Mouse (Mus musculus) midbrain, embryonic 13.5 days (tissue): Measurements from ENCODE around the gene Vps45. TPM values are rescaled to one million over a fixed set of nuclear protein-coding genes. Genes with fewer than 3 reads are reported as not detected.

Source experiments
- ATAC-seq: fragments of 200-750 bp; cut with Nextera tagmentation; 2 replicates; pipeline ENCODE4 v1.8.0; 2017; ENCODE audit warnings: mild to moderate bottlenecking, moderate TSS enrichment, moderate library complexity
- H3K27ac ChIP-seq: fragments of 300-500 bp; sonication (generic); 2 replicates; pipeline ENCODE4 v1.5.1; 2015; ENCODE audit warnings: inconsistent platforms, mild to moderate bottlenecking, moderate library complexity
- H3K27me3 ChIP-seq: fragments of 300-500 bp; sonication (generic); 2 replicates; pipeline ENCODE4 v1.6.1; 2015; ENCODE audit warnings: mild to moderate bottlenecking, inconsistent platforms
- H3K36me3 ChIP-seq: fragments of 300-500 bp; sonication (generic); 2 replicates; pipeline ENCODE4 v1.6.1; 2015; ENCODE audit warnings: mild to moderate bottlenecking, inconsistent platforms
- H3K4me1 ChIP-seq: fragments of 300-500 bp; sonication (generic); replicated peaks from 2 replicates; pipeline ENCODE4 v1.6.1; 2015; ENCODE audit warnings: inconsistent platforms
- H3K4me2 ChIP-seq: fragments of 300-500 bp; sonication (generic); replicated peaks from 2 replicates; pipeline ENCODE4 v1.6.1; 2015; ENCODE audit warnings: moderate library complexity, mild to moderate bottlenecking, inconsistent platforms
- H3K4me3 ChIP-seq: fragments of 300-500 bp; sonication (generic); replicated peaks from 2 replicates; pipeline ENCODE4 v1.5.1; 2015; ENCODE audit warnings: mild to moderate bottlenecking, inconsistent platforms
- H3K9ac ChIP-seq: fragments of 300-500 bp; sonication (generic); replicated peaks from 2 replicates; pipeline ENCODE4 v1.6.1; 2015; ENCODE audit warnings: mild to moderate bottlenecking, inconsistent platforms
- H3K9me3 ChIP-seq: fragments of 300-500 bp; sonication (generic); 2 replicates; pipeline ENCODE4 v1.6.1; 2016; ENCODE audit warnings: mild to moderate bottlenecking, inconsistent platforms
- WGBS: fragments of 180-500 bp; shearing (Covaris S2); methylation state at CpG from one replicate; pipeline ENCODE4 v1.1.7; 2015; 5-methylcytosine and 5-hydroxymethylcytosine counted together
- polyA plus RNA-seq: library from polyadenylated mRNA; unstranded; fragments of >200 nt; fragmentation: Nextera tagmentation; extraction: Ambion mirVana; gene quantifications from 2 replicates; pipeline ENCODE4 v1.2.1, GENCODE M21; 2015

The Vps45 gene
- polyA plus RNA-seq, 1 experiment from 2014 or later: 63.7 TPM

- Histone ChIP-seq H3K27ac (no peak overlapping the region), H3K4me3 (no peak overlapping the region), H3K4me2 (no peak overlapping the region), H3K9ac (no peak overlapping the region), H3K36me3 (no peaks in the 10 kb centered on the region), H3K9me3 (0 out of 2 replicates have a peak, but pooled peaks cover 2% of the 10 kb centered on the region), H3K27me3 (no peaks in the 10 kb centered on the region), H3K4me1 (no peaks in the 10 kb centered on the region)
- WGBS: 89% methylated on average over 4 of the region's 4 CpGs
- no peak for ATAC-seq
Observed at GRCm38 (mm10) chr3:96070241-96070640, 12.0 kb upstream of the Vps45 start.

GRCm38 (mm10) chr3:96069542-96069941, 11.3 kb upstream of the Vps45 start:
- H3K9ac ChIP-seq: no peak overlapping the region
- H3K4me3 ChIP-seq: no peak overlapping the region
- 69% methylated on average over 1 of the region's 1 CpGs for WGBS
- no peak overlapping the region for H3K27ac ChIP-seq
- no peak overlapping the region for H3K4me2 ChIP-seq
- no peak for ATAC-seq
- no peaks in the 10 kb centered on the region for H3K4me1 ChIP-seq
- no peaks in the 10 kb centered on the region for H3K9me3 ChIP-seq
- H3K36me3 ChIP-seq: no peaks in the 10 kb centered on the region
- H3K27me3 ChIP-seq: no peaks in the 10 kb centered on the region

- Histone ChIP-seq H3K4me2 (no peak overlapping the region), H3K9ac (no peak overlapping the region), H3K9me3 (no peaks in the 10 kb centered on the region), H3K36me3 (no peaks in the 10 kb centered on the region), H3K27me3 (no peaks in the 10 kb centered on the region), H3K4me1 (no peaks in the 10 kb centered on the region), H3K27ac (no peak overlapping the region), H3K4me3 (no peak overlapping the region)
- no peak for ATAC-seq
- WGBS: 95% methylated on average over 6 of the region's 6 CpGs
Observed at GRCm38 (mm10) chr3:96069046-96069445, 10.8 kb upstream of the Vps45 start.

GRCm38 (mm10) chr3:96066741-96067140, 8.5 kb upstream of the Vps45 start:
- no peak overlapping the region for H3K27ac ChIP-seq
- WGBS: 92% methylated on average over 5 of the region's 5 CpGs

GRCm38 (mm10) chr3:96065754-96066375, 7.6 kb upstream of the Vps45 start:
- Histone ChIP-seq H3K9me3 (no peaks in the 10 kb centered on the region), H3K4me2 (no peak overlapping the region), H3K4me1 (no peaks in the 10 kb centered on the region), H3K9ac (no peak overlapping the region), H3K36me3 (no peaks in the 10 kb centered on the region), H3K4me3 (no peak overlapping the region), H3K27ac (no peak overlapping the region), H3K27me3 (no peaks in the 10 kb centered on the region)
- WGBS: 43% methylated on average over 20 of the region's 20 CpGs
- ATAC-seq: no peak

More at GRCm38 (mm10) chr3:96066741-96067140, 8.5 kb upstream of the Vps45 start:
- Histone ChIP-seq H3K4me2 (no peak overlapping the region), H3K36me3 (no peaks in the 10 kb centered on the region), H3K4me3 (no peak overlapping the region), H3K9me3 (no peaks in the 10 kb centered on the region), H3K4me1 (no peaks in the 10 kb centered on the region), H3K27me3 (no peaks in the 10 kb centered on the region), H3K9ac (no peak overlapping the region)
- no peak for ATAC-seq

GRCm38 (mm10) chr3:96065147-96065546, 6.9 kb upstream of the Vps45 start:
- Histone ChIP-seq H3K4me2 (no peak overlapping the region), H3K4me3 (no peak overlapping the region), H3K9me3 (no peaks in the 10 kb centered on the region), H3K9ac (no peak overlapping the region), H3K36me3 (no peaks in the 10 kb centered on the region), H3K4me1 (no peaks in the 10 kb centered on the region), H3K27me3 (no peaks in the 10 kb centered on the region), H3K27ac (no peak overlapping the region)
- WGBS: 43% methylated on average over 4 of the region's 4 CpGs
- no peak for ATAC-seq

GRCm38 (mm10) chr3:96064217-96064616, 6.0 kb upstream of the Vps45 start:
- Histone ChIP-seq H3K4me3 (no peak overlapping the region), H3K4me1 (no peaks in the 10 kb centered on the region), H3K9me3 (no peaks in the 10 kb centered on the region), H3K4me2 (no peak overlapping the region), H3K36me3 (no peaks in the 10 kb centered on the region), H3K27me3 (no peaks in the 10 kb centered on the region), H3K27ac (no peak overlapping the region), H3K9ac (no peak overlapping the region)
- ATAC-seq: no peak
- 88% methylated on average over 3 of the region's 3 CpGs for WGBS

GRCm38 (mm10) chr3:96063299-96063698, 5.0 kb upstream of the Vps45 start:
- WGBS: 76% methylated on average over 2 of the region's 2 CpGs

GRCm38 (mm10) chr3:96060146-96060545, 1.9 kb upstream of the Vps45 start:
- WGBS: 81% methylated on average over 1 of the region's 1 CpGs
- Histone ChIP-seq H3K27ac (no peak overlapping the region), H3K4me1 (peaks cover 17% of the 10 kb centered on the region), H3K27me3 (no peaks in the 10 kb centered on the region), H3K9ac (no peak overlapping the region), H3K9me3 (no peaks in the 10 kb centered on the region), H3K4me2 (no peak overlapping the region), H3K36me3 (peaks cover 5% of the 10 kb centered on the region), H3K4me3 (no peak overlapping the region)
- ATAC-seq: no peak

More at GRCm38 (mm10) chr3:96063299-96063698, 5.0 kb upstream of the Vps45 start:
- no peaks in the 10 kb centered on the region for H3K36me3 ChIP-seq
- peaks cover 4% of the 10 kb centered on the region; the same call in 1 of the 2 replicates for H3K4me1 ChIP-seq
- H3K9ac ChIP-seq: no peak overlapping the region
- H3K4me2 ChIP-seq: no peak overlapping the region
- ATAC-seq: no peak
- H3K9me3 ChIP-seq: no peaks in the 10 kb centered on the region
- no peak overlapping the region for H3K4me3 ChIP-seq
- H3K27me3 ChIP-seq: no peaks in the 10 kb centered on the region
- no peak overlapping the region for H3K27ac ChIP-seq

GRCm38 (mm10) chr3:96057747-96058204, 490 bp downstream of the Vps45 start:
- Histone ChIP-seq H3K4me3 (peak overlapping the region; percentile 60), H3K36me3 (peaks cover 9% of the 10 kb centered on the region), H3K9ac (peak overlapping the region; percentile 63), H3K4me1 (peaks cover 17% of the 10 kb centered on the region), H3K9me3 (no peaks in the 10 kb centered on the region), H3K27ac (peak overlapping the region; percentile 85), H3K4me2 (peak overlapping the region; percentile 83), H3K27me3 (no peaks in the 10 kb centered on the region)
- peak; percentile 98 for ATAC-seq
- WGBS: 0% methylated on average over 26 of the region's 26 CpGs

- Histone ChIP-seq H3K4me1 (peaks cover 17% of the 10 kb centered on the region), H3K9ac (no peak overlapping the region), H3K27me3 (no peaks in the 10 kb centered on the region), H3K9me3 (no peaks in the 10 kb centered on the region), H3K4me2 (no peak overlapping the region), H3K36me3 (peaks cover 13% of the 10 kb centered on the region), H3K4me3 (no peak overlapping the region), H3K27ac (no peak overlapping the region)
- ATAC-seq: no peak
- WGBS: 89% methylated on average over 4 of the region's 4 CpGs
Observed at GRCm38 (mm10) chr3:96056031-96056430, 2.2 kb downstream of the Vps45 start.

- Histone ChIP-seq H3K9ac (no peak overlapping the region), H3K4me2 (no peak overlapping the region), H3K27ac (no peak overlapping the region), H3K27me3 (no peaks in the 10 kb centered on the region), H3K36me3 (peaks cover 20% of the 10 kb centered on the region), H3K9me3 (no peaks in the 10 kb centered on the region), H3K4me3 (no peak overlapping the region), H3K4me1 (peaks cover 17% of the 10 kb centered on the region)
- ATAC-seq: no peak
- WGBS: 88% methylated on average over 6 of the region's 6 CpGs
Observed at GRCm38 (mm10) chr3:96055294-96055693, 3.0 kb downstream of the Vps45 start.

- H3K4me3 ChIP-seq: no peak overlapping the region
- no peak overlapping the region for H3K4me2 ChIP-seq
- H3K9me3 ChIP-seq: no peaks in the 10 kb centered on the region
- H3K4me1 ChIP-seq: peaks cover 9% of the 10 kb centered on the region
- no peak for ATAC-seq
- H3K27me3 ChIP-seq: no peaks in the 10 kb centered on the region
- no peak overlapping the region for H3K9ac ChIP-seq
- peaks cover 26% of the 10 kb centered on the region for H3K36me3 ChIP-seq
- WGBS: 46% methylated on average over 2 of the region's 2 CpGs
- H3K27ac ChIP-seq: no peak overlapping the region
Observed at GRCm38 (mm10) chr3:96051839-96052238, 6.4 kb downstream of the Vps45 start.
